Mouse (Mus musculus): Measurements from ENCODE around the gene Gxylt2.
A peak's percentile ranks its signal among the peaks of the same experiment; 100 is the strongest.

Gene Gxylt2

GRCm38 (mm10) chr6:100704574-100705365 is at the start of gene Gxylt2:
Gene Gxylt2 (plus strand): TSS chr6:100704734.
- peak; percentile 73 to 75 for DNase-seq

GRCm38 (mm10) chr6:100660395-100660794 is 44.1 kb upstream of the Gxylt2 start:
- peak; percentile 86 to 94 for DNase-seq

GRCm38 (mm10) chr6:100662224-100662623 is 42.3 kb upstream of the Gxylt2 start:
- no peak for DNase-seq

- DNase-seq: no peak
Measured at GRCm38 (mm10) chr6:100667644-100668043, 36.9 kb upstream of the Gxylt2 start.

GRCm38 (mm10) chr6:100668858-100669257 is 35.7 kb upstream of the Gxylt2 start:
- DNase-seq: no peak

GRCm38 (mm10) chr6:100670370-100670841 is 34.1 kb upstream of the Gxylt2 start:
- peak; percentile 64 for DNase-seq

- peak; percentile 92 to 94 for DNase-seq
Measured at GRCm38 (mm10) chr6:100670880-100671344, 33.6 kb upstream of the Gxylt2 start, which contains the start of gene Shq1. Gene Shq1 (minus strand): TSS chr6:100671157.

- DNase-seq: no peak
Measured at GRCm38 (mm10) chr6:100671401-100671800, 33.1 kb upstream of the Gxylt2 start.

- peak; percentile 12 to 61 for DNase-seq
Measured at GRCm38 (mm10) chr6:100674974-100675373, 29.6 kb upstream of the Gxylt2 start.

- DNase-seq: no peak
Measured at GRCm38 (mm10) chr6:100676461-100676860, 28.1 kb upstream of the Gxylt2 start.

GRCm38 (mm10) chr6:100678636-100679035 is 25.9 kb upstream of the Gxylt2 start:
- DNase-seq: no peak

- DNase-seq: no peak
Measured at GRCm38 (mm10) chr6:100686341-100686740, 18.2 kb upstream of the Gxylt2 start.

GRCm38 (mm10) chr6:100699986-100700385 is 4.5 kb upstream of the Gxylt2 start:
- DNase-seq: no peak

GRCm38 (mm10) chr6:100700774-100701173 is 3.8 kb upstream of the Gxylt2 start:
- DNase-seq: peak in 1 of 2 experiments; percentile 53

- no peak for DNase-seq
Measured at GRCm38 (mm10) chr6:100704197-100704573, 349 bp upstream of the Gxylt2 start.

GRCm38 (mm10) chr6:100705366-100705811 is 855 bp downstream of the Gxylt2 start:
- no peak for DNase-seq

GRCm38 (mm10) chr6:100706861-100707260 is 2.3 kb downstream of the Gxylt2 start:
- DNase-seq: no peak

- DNase-seq: no peak
Measured at GRCm38 (mm10) chr6:100707557-100707956, 3.0 kb downstream of the Gxylt2 start.

GRCm38 (mm10) chr6:100708248-100708647 is 3.7 kb downstream of the Gxylt2 start:
- DNase-seq: no peak

- DNase-seq: peak; percentile 44 to 50
Measured at GRCm38 (mm10) chr6:100708996-100709395, 4.5 kb downstream of the Gxylt2 start.

GRCm38 (mm10) chr6:100709483-100709882 is 4.9 kb downstream of the Gxylt2 start:
- DNase-seq: peak; percentile 60 to 71

- DNase-seq: peak in 1 of 2 experiments; percentile 44
Measured at GRCm38 (mm10) chr6:100710170-100710569, 5.6 kb downstream of the Gxylt2 start.

GRCm38 (mm10) chr6:100710866-100711265 is 6.3 kb downstream of the Gxylt2 start:
- no peak for DNase-seq

- no peak for DNase-seq
Measured at GRCm38 (mm10) chr6:100715296-100715828, 10.8 kb downstream of the Gxylt2 start.
